Mouse (Mus musculus): ENCODE results near the gene Mief2.

DNA sequence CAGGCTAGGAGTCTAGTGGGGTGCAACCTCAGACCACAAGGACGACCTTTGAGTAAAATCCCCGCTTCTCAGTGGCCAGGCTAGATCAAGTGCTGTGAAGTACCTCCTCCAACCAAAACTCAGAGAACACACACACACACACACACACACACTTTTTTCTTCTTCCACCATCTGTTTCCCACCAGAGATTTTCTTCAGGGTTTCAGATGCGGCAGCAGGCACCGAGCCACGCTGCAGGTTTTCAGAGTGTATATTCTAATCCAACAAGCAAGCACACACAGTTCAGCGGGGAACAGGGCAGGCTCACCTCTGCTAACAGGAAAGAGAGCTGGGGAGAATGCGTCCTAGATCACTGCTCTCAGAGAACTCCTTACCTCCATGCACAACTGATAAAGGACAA lies 27.4 kb downstream of the Mief2 start:
- TF ChIP-seq CTCF (IDR thresholded peaks at IDR 0.05; ENCODE audit: extremely low read depth, insufficient read depth, insufficient read length, insufficient replicate concordance) = no peak
- no peak for TF ChIP-seq POLR2A (IDR thresholded peaks at IDR 0.05; ENCODE audit: low read depth, low read length)
